Mouse (Mus musculus) CH12.LX (cell line): ENCODE measurements around the gene Nagpa. TPM values are rescaled to one million over a fixed set of nuclear protein-coding genes. Genes with fewer than 3 reads are reported as not detected.

ENCODE experiments used
- DNase-seq: peaks from one replicate; pipeline ENCODE4 v3.0.0-alpha.2; 2013; ENCODE audit errors: extremely low read depth
- H3K27ac ChIP-seq: 2 replicates; pipeline ENCODE4 v1.5.1; 2012; ENCODE audit warnings: low read depth, mild to moderate bottlenecking, control low read depth, moderate library complexity; ENCODE audit not compliant: insufficient read depth
- H3K27me3 ChIP-seq: replicated peaks from 2 replicates; pipeline ENCODE3; 2012; ENCODE audit warnings: inconsistent platforms
- H3K36me3 ChIP-seq, 2 experiments: replicated peaks in 1 of 2; 2 replicates each; pipeline versions ENCODE3 to v1.6.1; 2012; ENCODE audit warnings: inconsistent platforms in 1 of 2, low read length in 1 of 2, mild to moderate bottlenecking in 1 of 2, mixed read lengths in 1 of 2, moderate library complexity in 1 of 2; ENCODE audit not compliant: control insufficient read depth in 1 of 2, insufficient read depth in 1 of 2
- H3K4me1 ChIP-seq, 2 experiments: 2 replicates each; pipeline ENCODE4 v1.6.1; 2012; ENCODE audit warnings: inconsistent platforms in 1 of 2, moderate library complexity in 1 of 2; ENCODE audit not compliant: insufficient read depth in 2 of 2, control insufficient read depth in 1 of 2
- H3K4me2 ChIP-seq: 2 replicates; pipeline ENCODE4 v1.6.1; 2012; ENCODE audit warnings: low read depth, mild to moderate bottlenecking, control low read depth; ENCODE audit not compliant: poor library complexity, insufficient read depth, severe bottlenecking
- H3K4me3 ChIP-seq, 3 experiments: fragments of 150-350 bp in 1 of 3; sonication (generic) in 1 of 3; replicated peaks in 1 of 3; 2 replicates each; pipeline versions ENCODE3 to v1.5.1; 2011 to 2012; ENCODE audit warnings: low read depth in 2 of 3, low read length in 2 of 3, mild to moderate bottlenecking in 2 of 3, moderate library complexity in 2 of 3, control low read depth in 1 of 3, improper control_type of control experiment in 1 of 3, inconsistent platforms in 1 of 3, mixed read lengths in 1 of 3; ENCODE audit not compliant: poor library complexity in 1 of 3
- H3K79me2 ChIP-seq: replicated peaks from 2 replicates; pipeline ENCODE4 v1.6.1; 2012; ENCODE audit warnings: mild to moderate bottlenecking, moderate library complexity; ENCODE audit not compliant: control insufficient read depth, poor library complexity, insufficient read depth, severe bottlenecking; ENCODE audit errors: extremely low read depth
- H3K9ac ChIP-seq: 2 replicates; pipeline ENCODE4 v1.6.1; 2012; ENCODE audit warnings: low read depth, mild to moderate bottlenecking, control low read depth, moderate library complexity; ENCODE audit not compliant: insufficient read depth
- H3K9me3 ChIP-seq: replicated peaks from 2 replicates; pipeline ENCODE3; 2012; ENCODE audit warnings: low read length, inconsistent platforms, mixed read lengths
- CHD1 ChIP-seq: IDR thresholded peaks from 2 replicates; pipeline ENCODE4 v1.6.1; 2012; ENCODE audit warnings: low read depth, low read length, improper control_type of control experiment, inconsistent platforms
- CHD2 ChIP-seq: IDR thresholded peaks from 2 replicates; pipeline ENCODE4 v1.6.1; 2011; ENCODE audit warnings: low read length, improper control_type of control experiment
- E2F4 ChIP-seq: IDR thresholded peaks from 2 replicates; pipeline ENCODE4 v1.6.1; 2011; ENCODE audit warnings: low read depth, low read length, improper control_type of control experiment; ENCODE audit not compliant: insufficient replicate concordance
- ELF1 ChIP-seq: IDR thresholded peaks from 2 replicates; pipeline ENCODE4 v1.6.1; 2014; ENCODE audit warnings: low read depth, mild to moderate bottlenecking, inconsistent platforms, low read length, improper control_type of control experiment
- EP300 ChIP-seq: IDR thresholded peaks from 2 replicates; pipeline ENCODE4 v1.6.1; 2011; ENCODE audit warnings: low read length, improper control_type of control experiment
- GABPA ChIP-seq: IDR thresholded peaks from 2 replicates; pipeline ENCODE4 v1.6.1; 2012; ENCODE audit warnings: low read depth, low read length, improper control_type of control experiment, inconsistent platforms; ENCODE audit not compliant: insufficient replicate concordance
- HCFC1 ChIP-seq: IDR thresholded peaks from 2 replicates; pipeline ENCODE4 v1.6.1; 2012; ENCODE audit warnings: low read depth, mild to moderate bottlenecking, inconsistent platforms, low read length, improper control_type of control experiment
- IRF4 ChIP-seq: IDR thresholded peaks from 2 replicates; pipeline ENCODE4 v1.6.1; 2014; ENCODE audit warnings: low read depth, mild to moderate bottlenecking, inconsistent platforms, low read length, improper control_type of control experiment
- JUN ChIP-seq: IDR thresholded peaks from 2 replicates; pipeline ENCODE4 v1.6.1; 2011; ENCODE audit warnings: low read depth, mild to moderate bottlenecking, low read length, improper control_type of control experiment, moderate library complexity; ENCODE audit not compliant: insufficient read depth
- JUND ChIP-seq: conservative IDR thresholded peaks from 2 replicates; pipeline ENCODE4 v1.6.1; 2011; ENCODE audit warnings: low read depth, low read length, improper control_type of control experiment
- KAT2A ChIP-seq: IDR thresholded peaks from 2 replicates; pipeline ENCODE4 v1.6.1; 2012; ENCODE audit warnings: low read length, improper control_type of control experiment, inconsistent platforms; ENCODE audit not compliant: insufficient replicate concordance
- MAFK ChIP-seq: IDR thresholded peaks from 2 replicates; pipeline ENCODE4 v1.6.1; 2011; ENCODE audit warnings: low read length, improper control_type of control experiment; ENCODE audit not compliant: insufficient replicate concordance
- MAZ ChIP-seq: IDR thresholded peaks from 2 replicates; pipeline ENCODE4 v1.6.1; 2012; ENCODE audit warnings: low read depth, mild to moderate bottlenecking, inconsistent platforms, low read length, improper control_type of control experiment, moderate library complexity
- MEF2A ChIP-seq: IDR thresholded peaks from 2 replicates; pipeline ENCODE4 v1.6.1; 2014; ENCODE audit warnings: low read depth, mild to moderate bottlenecking, inconsistent platforms, low read length, improper control_type of control experiment, borderline replicate concordance
- PAX5 ChIP-seq: IDR thresholded peaks from 2 replicates; pipeline ENCODE4 v1.6.1; 2012; ENCODE audit warnings: low read length, inconsistent platforms, mixed read lengths
- POLR2A ChIP-seq: IDR thresholded peaks from 2 replicates; pipeline ENCODE4 v1.6.1; 2011; ENCODE audit warnings: low read depth, mild to moderate bottlenecking, improper control_type of control experiment, low read length
- RAD21 ChIP-seq: IDR thresholded peaks from 2 replicates; pipeline ENCODE4 v1.6.1; 2011; ENCODE audit warnings: low read depth, mild to moderate bottlenecking, low read length, improper control_type of control experiment, moderate library complexity
- SIN3A ChIP-seq: IDR thresholded peaks from 2 replicates; pipeline ENCODE4 v1.6.1; 2012; ENCODE audit warnings: low read length, improper control_type of control experiment, inconsistent platforms
- TBP ChIP-seq: conservative IDR thresholded peaks from 2 replicates; pipeline ENCODE4 v1.6.1; 2011; ENCODE audit warnings: low read depth, low read length, improper control_type of control experiment
- TCF12 ChIP-seq: IDR thresholded peaks from 2 replicates; pipeline ENCODE4 v1.6.1; 2014; ENCODE audit warnings: low read depth, mild to moderate bottlenecking, inconsistent platforms, low read length, improper control_type of control experiment
- UBTF ChIP-seq: IDR thresholded peaks from 2 replicates; pipeline ENCODE4 v1.6.1; 2012; ENCODE audit warnings: low read depth, mild to moderate bottlenecking, inconsistent platforms, low read length, improper control_type of control experiment, moderate library complexity
- USF1 ChIP-seq: IDR thresholded peaks from 2 replicates; pipeline ENCODE4 v1.6.1; 2014; ENCODE audit warnings: low read depth, mild to moderate bottlenecking, inconsistent platforms, low read length, improper control_type of control experiment
- dilution Hi-C: fragments of 300-500 bp; cut with MboI; formaldehyde crosslinking; loops from 2 replicates; pipeline ENCODE4 v1.14.3; 2020; ENCODE audit warnings: low sequenced_read_pairs; ENCODE audit not compliant: extremely low pct_unique_long_range_greater_than_20kb, extremely low pct_ligation_motif_present
- in situ Hi-C: fragments of 300-500 bp; cut with MboI; formaldehyde crosslinking; loops from 3 replicates; pipeline ENCODE4 v1.14.3; 2019; ENCODE audit warnings: low sequenced_read_pairs, low pct_ligation_motif_present, low pct_unique_long_range_greater_than_20kb, mixed read lengths
- polyA plus RNA-seq: library from polyadenylated mRNA; unstranded; fragments of >175 nt; gene quantifications from 2 replicates; pipeline ENCODE4 v1.2.1, GENCODE M21; 2012; ENCODE audit warnings: low read depth; ENCODE audit not compliant: insufficient read length
- total RNA-seq, 2 experiments: library from RNA; depleted of rRNA; stranded (reverse); fragments of 300-350 nt in 1 of 2; fragments of >200 nt in 1 of 2; gene quantifications; 2 replicates each; pipeline ENCODE4 v1.2.3; 2012 to 2014

The Nagpa gene
- total and polyA plus RNA-seq, 3 experiments = 41.9 to 80.6 (median 50.2) TPM

- H3K9ac ChIP-seq = no peak overlapping the region
- in situ Hi-C loops = no loop called here
- H3K4me3 ChIP-seq = no peak overlapping the region
- H3K27me3 ChIP-seq = peaks cover 85% of the 10 kb centered on the region
- H3K36me3 ChIP-seq = no peaks in the 10 kb centered on the region
- H3K27ac ChIP-seq = no peak overlapping the region
- no peak overlapping the region for H3K4me2 ChIP-seq
- no peak for DNase-seq
- dilution Hi-C loops = no loop called here
- H3K79me2 ChIP-seq = no peaks in the 10 kb centered on the region
- no peaks in the 10 kb centered on the region for H3K9me3 ChIP-seq
- no peaks in the 10 kb centered on the region for H3K4me1 ChIP-seq
- TF ChIP-seq PAX5 (no peak), CHD2 (no peak), TBP (no peak), EP300 (no peak), E2F4 (no peak), GABPA (no peak), POLR2A (no peak), MAZ (no peak), JUN (no peak), TCF12 (no peak), JUND (no peak), SIN3A (no peak), HCFC1 (no peak)
Measured at GRCm38 (mm10) chr16:5156495-5156894, 47.3 kb downstream of the Nagpa start.

GRCm38 (mm10) chr16:5155014-5155413 is 48.8 kb downstream of the Nagpa start:
- Histone ChIP-seq H3K9ac (no peak overlapping the region), H3K4me2 (no peak overlapping the region), H3K27ac (no peak overlapping the region), H3K9me3 (no peaks in the 10 kb centered on the region), H3K27me3 (peaks cover 88% of the 10 kb centered on the region), H3K4me3 (no peak overlapping the region), H3K36me3 (no peaks in the 10 kb centered on the region), H3K4me1 (no peaks in the 10 kb centered on the region), H3K79me2 (no peaks in the 10 kb centered on the region)
- DNase-seq = no peak
- in situ Hi-C loops = no loop called here
- TF ChIP-seq POLR2A (no peak), IRF4 (no peak), RAD21 (no peak), ELF1 (no peak), GABPA (no peak), EP300 (no peak), UBTF (no peak), USF1 (no peak), CHD1 (no peak), KAT2A (no peak), E2F4 (no peak), MEF2A (no peak), JUN (no peak), MAFK (no peak)
- dilution Hi-C loops = no loop called here
